Mouse (Mus musculus): ENCODE results near the gene Mrm2.

DNA sequence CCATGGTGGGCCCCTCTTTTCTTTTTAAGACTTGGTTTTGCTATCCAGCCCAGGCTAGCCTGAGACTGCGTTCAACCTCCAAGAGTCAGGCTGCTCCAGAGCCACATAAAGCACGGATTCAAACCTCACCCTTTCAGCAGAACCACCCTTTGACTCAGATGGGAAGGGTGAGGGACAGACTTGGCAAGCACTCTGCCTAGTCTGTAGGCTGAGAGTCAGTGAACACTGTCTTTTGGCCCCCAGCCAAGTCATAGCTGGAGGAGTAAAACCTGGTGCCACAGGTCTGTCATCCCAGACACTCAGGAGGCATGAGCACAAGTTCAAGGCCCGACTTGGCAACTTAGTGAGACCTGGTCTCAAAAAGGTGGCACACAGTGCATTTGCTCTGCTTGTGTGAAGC, 15.0 kb downstream of the Mrm2 start:
- TF ChIP-seq CTCF (IDR thresholded peaks at IDR 0.05; ENCODE audit: borderline replicate concordance, insufficient read depth, low read depth, low read length) (no peak), POLR2A (IDR thresholded peaks at IDR 0.05; ENCODE audit: borderline replicate concordance, insufficient read depth, low read length) (no peak)

Measured in cerebellum, adult 2 months (tissue).